Mouse (Mus musculus) MEL (cell line): Measurements from ENCODE around the gene Thada.

Source experiments
- CTCF ChIP-seq, 3 experiments: IDR thresholded peaks in 2 of 3; conservative IDR thresholded peaks in 1 of 3; 2 replicates each; pipeline ENCODE4 v1.5.1; 2011 to 2012; ENCODE audit warnings: low read length in 3 of 3, low read depth in 2 of 3, mild to moderate bottlenecking in 2 of 3, improper control_type of control experiment in 1 of 3, inconsistent platforms in 1 of 3, mixed read lengths in 1 of 3, moderate library complexity in 1 of 3; ENCODE audit not compliant: control insufficient read depth in 1 of 3, insufficient read depth in 1 of 3, poor library complexity in 1 of 3, severe bottlenecking in 1 of 3
- ELF1 ChIP-seq: IDR thresholded peaks from 2 replicates; pipeline ENCODE4 v1.6.1; 2014; ENCODE audit warnings: low read depth, mild to moderate bottlenecking, inconsistent platforms, low read length, improper control_type of control experiment, moderate library complexity
- EP300 ChIP-seq, 2 experiments: IDR thresholded peaks; 2 replicates each; pipeline ENCODE4 v1.6.1; 2011; ENCODE audit warnings: improper control_type of control experiment in 2 of 2, low read length in 2 of 2, low read depth in 1 of 2, mild to moderate bottlenecking in 1 of 2
- ETS1 ChIP-seq: IDR thresholded peaks from 2 replicates; pipeline ENCODE4 v1.6.1; 2012; ENCODE audit warnings: low read depth, mild to moderate bottlenecking, inconsistent platforms, low read length, improper control_type of control experiment, moderate library complexity
- MXI1 ChIP-seq: IDR thresholded peaks from 2 replicates; pipeline ENCODE4 v1.6.1; 2011; ENCODE audit warnings: mild to moderate bottlenecking, low read depth, low read length, improper control_type of control experiment
- NRF1 ChIP-seq: IDR thresholded peaks from 2 replicates; pipeline ENCODE4 v1.6.1; 2014; ENCODE audit warnings: low read depth, mild to moderate bottlenecking, inconsistent platforms, low read length, improper control_type of control experiment, moderate library complexity; ENCODE audit not compliant: poor library complexity, insufficient read depth, severe bottlenecking
- POLR2A ChIP-seq, 2 experiments: IDR thresholded peaks; 2 replicates each; pipeline ENCODE4 v1.6.1; 2011 to 2012; ENCODE audit warnings: low read length in 2 of 2, mild to moderate bottlenecking in 2 of 2, control low read depth in 1 of 2, improper control_type of control experiment in 1 of 2, low read depth in 1 of 2, moderate library complexity in 1 of 2; ENCODE audit not compliant: control insufficient read depth in 1 of 2, insufficient read depth in 1 of 2, poor library complexity in 1 of 2
- POLR2AphosphoS2 ChIP-seq: IDR thresholded peaks from 2 replicates; pipeline ENCODE4 v1.6.1; 2011; ENCODE audit warnings: low read length, improper control_type of control experiment
- RAD21 ChIP-seq: IDR thresholded peaks from 2 replicates; pipeline ENCODE4 v1.6.1; 2011; ENCODE audit warnings: mild to moderate bottlenecking, low read depth, low read length, improper control_type of control experiment
- TCF12 ChIP-seq: IDR thresholded peaks from 2 replicates; pipeline ENCODE4 v1.6.1; 2014; ENCODE audit warnings: low read depth, mild to moderate bottlenecking, inconsistent platforms, low read length, improper control_type of control experiment, moderate library complexity
- ZKSCAN1 ChIP-seq: IDR thresholded peaks from 2 replicates; pipeline ENCODE4 v1.6.1; 2012; ENCODE audit warnings: low read depth, mild to moderate bottlenecking, inconsistent platforms, low read length, improper control_type of control experiment, moderate library complexity

DNA sequence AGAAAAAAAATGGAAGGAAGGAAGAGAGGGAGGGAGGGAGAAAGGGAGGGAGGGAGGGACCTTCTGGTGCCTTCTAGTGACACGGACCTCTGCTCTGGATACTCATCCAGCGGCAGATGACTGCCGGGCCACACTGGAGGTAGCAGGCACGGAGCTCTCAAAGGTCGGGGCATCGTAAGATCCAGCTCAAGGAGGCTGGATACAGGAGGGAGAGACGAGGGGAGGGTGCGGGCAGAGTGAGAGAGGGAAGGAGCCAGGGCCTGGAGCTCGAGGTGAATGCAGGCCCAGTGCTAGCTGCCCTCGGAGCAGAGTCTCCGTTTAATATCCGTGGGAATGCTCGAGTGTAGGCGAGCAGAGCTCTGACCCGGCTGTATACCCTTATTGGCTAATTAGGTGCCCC is 307.1 kb downstream of the Thada start:
- TF ChIP-seq ETS1 (no peak), CTCF (IDR thresholded peaks at IDR 0.05 in 2 of 3, conservative IDR thresholded peaks at IDR 0.05 in 1 of 3; ENCODE audit: control insufficient read depth in 1 of 3, insufficient read depth in 1 of 3, low read depth in 2 of 3, low read length in 3 of 3, poor library complexity in 1 of 3, severe bottlenecking in 1 of 3) (no peak), ZKSCAN1 (no peak), TCF12 (no peak), EP300 (IDR thresholded peaks at IDR 0.05; ENCODE audit: low read depth in 1 of 2, low read length in 2 of 2) (no peak), MXI1 (no peak), POLR2A (IDR thresholded peaks at IDR 0.05; ENCODE audit: control insufficient read depth in 1 of 2, insufficient read depth in 1 of 2, low read depth in 1 of 2, low read length in 2 of 2, poor library complexity in 1 of 2) (no peak), ELF1 (no peak), RAD21 (no peak), NRF1 (no peak), POLR2AphosphoS2 (no peak)
